Mouse (Mus musculus): ENCODE results near the gene Usp35.

- TF ChIP-seq CTCF (IDR thresholded peaks at IDR 0.05; ENCODE audit: low read depth, low read length) (no peak), POLR2AphosphoS5 (IDR thresholded peaks at IDR 0.05; ENCODE audit: insufficient replicate concordance, low read depth, low read length) (no peak), GATA2 (IDR thresholded peaks at IDR 0.05; ENCODE audit: borderline replicate concordance, low read depth, low read length) (no peak)
Observed at GRCm38 (mm10) chr7:97296986-97297385, 34.8 kb downstream of the Usp35 start.

All from G1E (cell line).